Mouse (Mus musculus) hindbrain, postnatal 0 days (tissue): ENCODE results near the gene Adk. TPM values are rescaled to one million over a fixed set of nuclear protein-coding genes. Genes with fewer than 3 reads are reported as not detected.

Experiments used
- ATAC-seq: fragments of 200-750 bp; cut with Nextera tagmentation; 2 replicates; pipeline ENCODE4 v1.8.0; 2017; ENCODE audit warnings: mild to moderate bottlenecking, moderate TSS enrichment, moderate library complexity
- DNase-seq: peaks from one replicate; pipeline ENCODE4 v3.0.0-alpha.2; 2015; ENCODE audit warnings: low spot score
- H3K27ac ChIP-seq: fragments of 300-500 bp; sonication (generic); 2 replicates; pipeline ENCODE4 v1.5.1; 2014; ENCODE audit warnings: mild to moderate bottlenecking
- H3K27me3 ChIP-seq: fragments of 300-500 bp; sonication (generic); 2 replicates; pipeline ENCODE4 v1.6.1; 2014; ENCODE audit warnings: low read length, mixed read lengths; ENCODE audit not compliant: insufficient read depth
- H3K36me3 ChIP-seq: fragments of 300-500 bp; sonication (generic); 2 replicates; pipeline ENCODE4 v1.6.1; 2014; ENCODE audit warnings: low read length, mixed read lengths; ENCODE audit not compliant: insufficient read depth
- H3K4me1 ChIP-seq: fragments of 300-500 bp; sonication (generic); 2 replicates; pipeline ENCODE4 v1.6.1; 2014; ENCODE audit warnings: antibody characterized with exemption, low read length, mixed read lengths; ENCODE audit not compliant: insufficient read depth
- H3K4me2 ChIP-seq: fragments of 300-500 bp; sonication (generic); 2 replicates; pipeline ENCODE4 v1.6.1; 2014; ENCODE audit warnings: low read depth, mild to moderate bottlenecking, low read length, moderate library complexity, mixed read lengths
- H3K4me3 ChIP-seq: fragments of 300-500 bp; sonication (generic); 2 replicates; pipeline ENCODE4 v1.5.1; 2014; ENCODE audit warnings: low read length
- H3K9ac ChIP-seq: fragments of 300-500 bp; sonication (generic); replicated peaks from 2 replicates; pipeline ENCODE4 v1.6.1; 2014; ENCODE audit warnings: mild to moderate bottlenecking, low read length, moderate library complexity, mixed read lengths
- H3K9me3 ChIP-seq: fragments of 300-500 bp; sonication (generic); 2 replicates; pipeline ENCODE4 v1.6.1; 2016; ENCODE audit warnings: low read length, mixed read lengths
- CTCF ChIP-seq: IDR thresholded peaks from 2 replicates; pipeline ENCODE4 v1.5.1; 2016; ENCODE audit warnings: antibody characterized with exemption, control low read depth, low read depth
- WGBS: fragments of 180-500 bp; shearing (Covaris S2); extraction: QIAGEN DNeasy Blood & Tissue Kit; methylation state at CpG from one replicate; pipeline ENCODE4 v1.1.7; 2014; 5-methylcytosine and 5-hydroxymethylcytosine counted together
- polyA plus RNA-seq: library from polyadenylated mRNA; unstranded; fragments of >200 nt; fragmentation: Nextera tagmentation; extraction: Ambion mirVana; gene quantifications from 2 replicates; pipeline ENCODE4 v1.2.1, GENCODE M21; 2015
- total RNA-seq: library from RNA; depleted of rRNA; stranded (reverse); fragments of >200 nt; gene quantifications from 2 replicates; pipeline ENCODE4 v1.2.3, GENCODE M21; 2014

Adk gene
- total and polyA plus RNA-seq, 2 experiments from 2014 or later, result 27.4 to 63.5 TPM

GRCm38 (mm10) chr14:21344896-21345295 lies 292.5 kb downstream of the Adk start:
- H3K36me3 ChIP-seq, result no peaks in the 10 kb centered on the region
- no peak overlapping the region for H3K4me3 ChIP-seq
- no peaks in the 10 kb centered on the region for H3K27me3 ChIP-seq
- no peak for ATAC-seq
- no peak overlapping the region for H3K9ac ChIP-seq
- TF ChIP-seq CTCF, result no peak
- no peak overlapping the region for H3K4me2 ChIP-seq
- 82% methylated on average over 6 of the region's 6 CpGs for WGBS
- no peak overlapping the region for H3K27ac ChIP-seq
- no peaks in the 10 kb centered on the region for H3K4me1 ChIP-seq
- DNase-seq, result no peak
- no peaks in the 10 kb centered on the region for H3K9me3 ChIP-seq

DNA sequence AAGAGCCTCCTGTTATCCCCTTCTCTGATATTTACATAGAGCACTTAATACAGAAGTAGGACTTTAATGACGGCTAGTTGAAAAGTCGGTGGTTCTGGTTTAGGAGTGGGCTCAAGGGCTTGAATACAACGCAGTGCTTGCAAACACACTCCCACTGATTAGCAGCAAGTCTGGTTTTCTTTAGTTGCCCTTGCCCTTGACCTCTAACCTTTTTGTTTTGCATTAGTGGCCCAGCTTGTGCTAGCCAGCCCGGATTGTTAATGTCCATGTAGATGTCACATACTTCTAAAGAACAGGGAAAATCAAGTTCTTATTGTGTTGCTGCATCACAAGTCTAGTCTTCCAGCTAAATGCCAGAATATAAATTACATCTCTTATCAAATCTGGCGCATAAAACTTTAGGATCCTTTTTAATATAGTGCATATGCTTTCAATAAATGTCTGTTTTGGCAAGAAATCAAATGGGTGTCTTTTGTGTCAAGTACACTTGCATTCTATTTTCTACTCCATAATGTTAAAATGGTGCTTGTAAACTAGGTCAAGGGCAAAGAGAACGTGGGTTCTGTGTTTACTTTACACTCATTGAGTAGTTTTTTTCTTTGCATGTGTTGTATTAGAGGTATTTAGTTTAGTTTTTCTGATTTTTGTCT lies 296.4 kb downstream of the Adk start:
- H3K4me3 ChIP-seq, result no peak overlapping the region
- no peak overlapping the region for H3K9ac ChIP-seq

GRCm38 (mm10) chr14:21351646-21352045 lies 299.3 kb downstream of the Adk start:
- Histone ChIP-seq H3K4me2 (no peak overlapping the region), H3K27ac (no peak overlapping the region), H3K36me3 (no peaks in the 10 kb centered on the region), H3K27me3 (no peaks in the 10 kb centered on the region), H3K4me3 (no peak overlapping the region), H3K9me3 (no peaks in the 10 kb centered on the region), H3K4me1 (no peaks in the 10 kb centered on the region), H3K9ac (no peak overlapping the region)
- 78% methylated on average over 2 of the region's 2 CpGs for WGBS
- no peak for TF ChIP-seq CTCF
- no peak for ATAC-seq
- no peak for DNase-seq

More for the DNA sequence above, 296.4 kb downstream of the Adk start:
- Histone ChIP-seq H3K4me2 (no peak overlapping the region), H3K9me3 (no peaks in the 10 kb centered on the region), H3K27ac (no peak overlapping the region), H3K27me3 (no peaks in the 10 kb centered on the region), H3K36me3 (no peaks in the 10 kb centered on the region), H3K4me1 (no peaks in the 10 kb centered on the region)
- no peak for TF ChIP-seq CTCF
- ATAC-seq, result no peak
- WGBS, result 74% methylated on average over 6 of the region's 6 CpGs
- DNase-seq, result no peak

DNA sequence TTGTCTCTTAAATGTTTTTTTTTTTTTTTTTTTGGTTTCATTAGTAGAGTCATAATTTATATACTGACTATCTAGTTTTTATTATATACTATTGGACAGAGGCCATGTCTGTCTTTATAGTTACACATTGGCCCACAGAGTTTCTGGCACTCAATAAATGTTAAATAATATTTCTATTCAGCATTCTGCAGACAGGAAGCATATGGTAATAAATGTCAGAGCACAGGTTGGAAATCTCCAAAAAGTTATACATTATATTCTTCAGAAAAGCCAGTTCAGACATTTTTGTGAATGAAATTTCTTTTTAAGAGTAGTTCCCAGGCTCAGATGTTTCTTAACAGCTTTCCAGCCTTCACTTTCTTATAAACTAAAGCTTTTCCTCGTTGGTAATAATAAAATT lies 303.9 kb downstream of the Adk start:
- Histone ChIP-seq H3K27me3 (no peaks in the 10 kb centered on the region), H3K4me1 (no peaks in the 10 kb centered on the region), H3K4me3 (no peak overlapping the region), H3K9me3 (no peaks in the 10 kb centered on the region), H3K4me2 (no peak overlapping the region), H3K36me3 (no peaks in the 10 kb centered on the region), H3K9ac (no peak overlapping the region), H3K27ac (no peak overlapping the region)
- no peak for ATAC-seq
- no peak for DNase-seq
- WGBS, result 83% methylated on average over 1 of the region's 1 CpGs
- TF ChIP-seq CTCF, result no peak

- TF ChIP-seq CTCF, result no peak
- Histone ChIP-seq H3K4me3 (no peak overlapping the region), H3K27ac (peak overlapping the region; percentile 0), H3K9me3 (no peaks in the 10 kb centered on the region), H3K4me2 (no peak overlapping the region), H3K9ac (no peak overlapping the region), H3K27me3 (no peaks in the 10 kb centered on the region), H3K4me1 (no peaks in the 10 kb centered on the region), H3K36me3 (no peaks in the 10 kb centered on the region)
- ATAC-seq, result no peak
- 44% methylated on average over 10 of the region's 10 CpGs for WGBS
- DNase-seq, result peak; percentile 36
Observed at GRCm38 (mm10) chr14:21359207-21359895, 307.0 kb downstream of the Adk start.

GRCm38 (mm10) chr14:21359896-21360525 lies 307.6 kb downstream of the Adk start:
- no peak for ATAC-seq
- H3K36me3 ChIP-seq, result no peaks in the 10 kb centered on the region

DNA sequence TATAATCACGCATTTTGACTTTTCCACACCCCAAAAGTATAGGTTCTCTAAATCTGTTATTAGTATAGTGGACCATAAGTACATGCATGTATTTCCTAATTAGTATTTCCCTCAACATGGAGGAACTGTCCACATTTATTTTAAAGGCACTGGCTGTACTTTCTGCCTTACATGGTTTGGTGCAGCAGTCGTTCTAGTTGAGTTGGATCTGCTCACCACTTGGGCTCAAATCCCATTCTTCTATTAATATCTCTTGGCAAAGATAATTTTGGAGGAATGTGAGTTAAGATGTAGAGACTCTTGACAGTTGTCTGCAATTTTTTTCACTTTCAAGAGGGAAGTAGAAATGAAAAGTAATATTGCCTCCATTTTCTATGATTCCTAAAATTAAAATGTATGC lies 314.7 kb downstream of the Adk start:
- no peak for TF ChIP-seq CTCF
- Histone ChIP-seq H3K36me3 (no peaks in the 10 kb centered on the region), H3K9ac (no peak overlapping the region), H3K4me2 (no peak overlapping the region), H3K4me1 (no peaks in the 10 kb centered on the region; the same call in 1 of the 2 replicates), H3K9me3 (no peaks in the 10 kb centered on the region), H3K27me3 (no peaks in the 10 kb centered on the region), H3K4me3 (no peak overlapping the region), H3K27ac (no peak overlapping the region)
- DNase-seq, result no peak
- WGBS, result 83% methylated on average over 2 of the region's 2 CpGs
- no peak for ATAC-seq

More at GRCm38 (mm10) chr14:21359896-21360525, 307.6 kb downstream of the Adk start:
- Histone ChIP-seq H3K4me1 (no peaks in the 10 kb centered on the region), H3K9me3 (no peaks in the 10 kb centered on the region), H3K4me2 (no peak overlapping the region), H3K27me3 (no peaks in the 10 kb centered on the region), H3K9ac (no peak overlapping the region), H3K4me3 (no peak overlapping the region), H3K27ac (peak overlapping the region; percentile 0; the same call in 1 of the 2 replicates)
- 80% methylated on average over 6 of the region's 12 CpGs for WGBS
- no peak for TF ChIP-seq CTCF
- DNase-seq, result no peak
